Comparison of ENCODE assay signal across 21 mouse cellular contexts in the genomic region with DNA sequence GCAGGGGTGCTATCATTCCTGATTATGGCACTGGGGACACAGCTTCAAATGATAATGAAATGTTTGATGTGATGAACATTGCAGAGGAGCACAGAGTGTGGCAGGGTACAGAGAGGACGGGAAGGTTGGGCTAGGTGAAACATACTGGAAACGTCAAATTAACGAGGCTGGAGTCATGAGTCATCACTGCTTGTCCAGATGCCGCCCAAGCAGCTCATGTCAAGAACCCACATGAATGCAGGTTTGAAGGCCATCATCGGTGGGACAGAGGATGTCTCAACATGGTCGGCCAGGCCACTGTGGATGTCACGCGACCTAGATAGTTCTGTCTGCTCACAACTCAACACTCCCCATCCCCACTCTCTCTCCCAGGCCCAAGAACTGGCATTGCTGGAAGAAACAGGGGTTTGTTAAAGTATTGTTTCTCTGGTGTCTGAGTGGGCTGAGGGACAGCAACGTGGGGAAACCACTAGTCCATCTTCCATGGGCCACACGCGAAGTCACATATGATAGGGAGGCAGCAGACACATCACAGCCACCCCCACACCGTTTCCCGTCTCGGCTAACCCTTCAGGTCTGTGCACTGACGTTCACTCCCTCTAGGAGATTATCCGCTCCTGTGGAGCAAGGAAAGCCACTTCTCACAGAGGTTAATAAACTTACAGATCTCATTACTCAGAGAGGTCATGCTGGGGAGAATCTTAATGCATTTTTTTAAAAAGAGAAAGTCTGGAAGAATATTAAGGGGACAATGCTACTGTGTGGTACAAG. TPM values are rescaled to one million over a fixed set of nuclear protein-coding genes. Genes with fewer than 3 reads are reported as not detected.
"Had no signal": no experiment of that assay in that cellular context is flagged by ENCODE, and none has a peak within 500 bp of the region (broad histone marks: within the 10 kb centered on the region; RNA-seq: fewer than 3 reads in every experiment).

No protein-coding gene starts in this region.

- H3K9ac ChIP-seq: intestine, embryonic 15.5 days; limb, embryonic 12.5 days; limb, embryonic 15.5 days; liver, embryonic 14.5 days; liver, postnatal 0 days; lung, embryonic 14.5 days; neural tube, embryonic 12.5 days; neural tube, embryonic 15.5 days; stomach, embryonic 15.5 days had no signal

- DNase-seq: kidney, adult 8-10 months; kidney, postnatal 36 days; left cerebral cortex, postnatal 4 days; liver, postnatal 0 days; lung, embryonic 14.5 days; midbrain, embryonic 14.5 days; retina, postnatal 1 day; right cerebral cortex, postnatal 25 days; spleen, adult 18-20 months; thymus, postnatal 25 days had no signal

- H3K4me2 ChIP-seq: intestine, embryonic 15.5 days; limb, embryonic 12.5 days; limb, embryonic 15.5 days; liver, embryonic 11.5 days; lung, embryonic 14.5 days; neural tube, embryonic 12.5 days; neural tube, embryonic 15.5 days; stomach, embryonic 15.5 days had no signal

- H3K27ac ChIP-seq: intestine, embryonic 15.5 days; limb, embryonic 12.5 days; limb, embryonic 15.5 days; liver, embryonic 14.5 days; macrophage; midbrain, embryonic 10.5 days; neural tube, embryonic 12.5 days; neural tube, embryonic 15.5 days; stomach, embryonic 15.5 days had no signal

- H3K4me3 ChIP-seq: intestine, embryonic 15.5 days; limb, embryonic 12.5 days; limb, embryonic 15.5 days; midbrain, embryonic 10.5 days; neural tube, embryonic 12.5 days; neural tube, embryonic 15.5 days; stomach, embryonic 15.5 days had no signal

- ATAC-seq: intestine, embryonic 15.5 days; liver, postnatal 0 days; lung, postnatal 0 days had no signal

- H3K27me3 ChIP-seq: intestine, embryonic 15.5 days; limb, embryonic 12.5 days; limb, embryonic 15.5 days; neural tube, embryonic 12.5 days; neural tube, embryonic 15.5 days; stomach, embryonic 15.5 days had no signal

- H3K9me3 ChIP-seq: intestine, embryonic 15.5 days; limb, embryonic 12.5 days; limb, embryonic 15.5 days; midbrain, embryonic 10.5 days; neural tube, embryonic 12.5 days; neural tube, embryonic 15.5 days; stomach, embryonic 15.5 days had no signal

- H3K36me3 ChIP-seq: intestine, embryonic 15.5 days; limb, embryonic 12.5 days; limb, embryonic 15.5 days; midbrain, embryonic 10.5 days; neural tube, embryonic 12.5 days; neural tube, embryonic 15.5 days; stomach, embryonic 15.5 days had no signal

- H3K4me1 ChIP-seq: neural tube, embryonic 12.5 days; neural tube, embryonic 15.5 days had no signal

RNA-seq across cellular contexts. Expression of a gene that starts 11.4 kb away (rescaled TPM):
- polyA plus RNA-seq: macrophage had no signal
